Mouse (Mus musculus) C2C12 (cell line): ENCODE measurements at regions not wholly inside any gene's neighbourhood (a gene's known extent, or its start where the extent isn't known, plus 50 kb on each side); places are given as distances from the start of the nearest gene placed in this dataset.

Source experiments
- CTCF ChIP-seq: IDR thresholded peaks from one replicate; pipeline ENCODE4 v1.5.1; 2011; ENCODE audit not compliant: control insufficient read depth, insufficient read depth, insufficient read length
- MAX ChIP-seq: IDR thresholded peaks from one replicate; pipeline ENCODE4 v1.6.1; 2011; ENCODE audit warnings: mild to moderate bottlenecking, control low read depth
- MYOD1 ChIP-seq: IDR thresholded peaks from one replicate; pipeline ENCODE4 v1.6.1; 2011; ENCODE audit warnings: low read depth; ENCODE audit not compliant: control insufficient read depth, insufficient read length
- MYOG ChIP-seq: IDR thresholded peaks from one replicate; pipeline ENCODE4 v1.6.1; 2011; ENCODE audit not compliant: control insufficient read depth, insufficient read length; ENCODE audit errors: extremely low read depth
- USF1 ChIP-seq: IDR thresholded peaks from one replicate; pipeline ENCODE4 v1.6.1; 2011; ENCODE audit warnings: low read depth, mild to moderate bottlenecking, control low read depth, moderate library complexity

DNA sequence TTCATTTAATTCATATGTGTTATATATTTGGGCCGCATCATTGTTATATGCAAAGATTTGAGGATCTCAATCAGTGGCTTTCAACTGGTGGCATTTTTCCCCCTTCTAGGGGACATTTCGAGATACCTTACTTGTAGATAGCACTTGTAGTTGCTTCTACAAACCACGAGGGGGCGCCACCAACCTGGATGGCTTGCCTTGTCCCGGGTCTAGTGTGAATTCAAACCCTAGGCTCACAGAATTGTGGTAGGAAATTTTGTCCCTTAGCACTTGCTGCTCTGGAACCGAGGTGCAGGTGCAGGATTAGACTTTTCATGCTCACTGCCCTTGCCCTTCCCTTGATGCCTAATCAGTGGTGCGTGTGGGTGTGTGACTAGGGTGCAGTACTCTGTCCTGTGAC lies 252.2 kb downstream of the Uaca start:
- peak; percentile 24 for TF ChIP-seq CTCF
- TF ChIP-seq MAX: no peak
- TF ChIP-seq USF1: no peak
- TF ChIP-seq MYOD1: no peak
- no peak for TF ChIP-seq MYOG
